Mouse (Mus musculus) kidney, embryonic 14.5 days (tissue): ENCODE data around the gene Runx2. TPM values are rescaled to one million over a fixed set of nuclear protein-coding genes. Genes with fewer than 3 reads are reported as not detected.

Experiments used
- ATAC-seq: fragments of 200-750 bp; cut with Nextera tagmentation; 2 replicates; pipeline ENCODE4 v1.8.0; 2017; ENCODE audit warnings: moderate number of reproducible peaks, mild to moderate bottlenecking, moderate TSS enrichment, moderate library complexity; ENCODE audit not compliant: low FRiP score, low TSS enrichment
- H3K27ac ChIP-seq: fragments of 300-500 bp; sonication (generic); 2 replicates; pipeline ENCODE4 v1.5.1; 2014; ENCODE audit warnings: low read depth, mild to moderate bottlenecking, low read length, moderate library complexity, mixed read lengths
- H3K27me3 ChIP-seq: fragments of 300-500 bp; sonication (generic); 2 replicates; pipeline ENCODE4 v1.6.1; 2014; ENCODE audit warnings: mild to moderate bottlenecking, low read length; ENCODE audit not compliant: control insufficient read depth, insufficient read depth
- H3K36me3 ChIP-seq: fragments of 300-500 bp; sonication (generic); 2 replicates; pipeline ENCODE4 v1.6.1; 2014; ENCODE audit warnings: low read length, mixed read lengths; ENCODE audit not compliant: control insufficient read depth, insufficient read depth
- H3K4me1 ChIP-seq: fragments of 300-500 bp; sonication (generic); 2 replicates; pipeline ENCODE4 v1.6.1; 2014; ENCODE audit warnings: low read length, mixed read lengths; ENCODE audit not compliant: control insufficient read depth, insufficient read depth
- H3K4me2 ChIP-seq: fragments of 300-500 bp; sonication (generic); replicated peaks from 2 replicates; pipeline ENCODE4 v1.6.1; 2014; ENCODE audit warnings: low read depth, mild to moderate bottlenecking, low read length
- H3K4me3 ChIP-seq: fragments of 300-500 bp; sonication (generic); 2 replicates; pipeline ENCODE4 v1.5.1; 2014; ENCODE audit warnings: mild to moderate bottlenecking, low read length
- H3K9ac ChIP-seq: fragments of 300-500 bp; sonication (generic); 2 replicates; pipeline ENCODE4 v1.6.1; 2014; ENCODE audit warnings: low read depth, mild to moderate bottlenecking, low read length, moderate library complexity
- H3K9me3 ChIP-seq: fragments of 300-500 bp; sonication (generic); 2 replicates; pipeline ENCODE4 v1.6.1; 2016; ENCODE audit warnings: low read length; ENCODE audit not compliant: control insufficient read depth
- WGBS: fragments of 180-500 bp; shearing (Covaris S2); extraction: QIAGEN DNeasy Blood & Tissue Kit; methylation state at CpG from one replicate; pipeline ENCODE4 v1.1.7; 2014; 5-methylcytosine and 5-hydroxymethylcytosine counted together
- polyA plus RNA-seq: library from polyadenylated mRNA; unstranded; fragments of >200 nt; fragmentation: Nextera tagmentation; extraction: Ambion mirVana; gene quantifications from 2 replicates; pipeline ENCODE4 v1.2.1, GENCODE M21; 2014

The Runx2 gene
- polyA plus RNA-seq, 1 experiment from 2014 or later = 2.4 TPM

- ATAC-seq = no peak
- H3K27me3 ChIP-seq = no peaks in the 10 kb centered on the region
- whole genome bisulfite sequencing = 86% methylated on average over 5 of the region's 5 CpGs
These were observed 147.3 kb downstream of the Runx2 start for GRCm38 (mm10) chr17:44667346-44667745.

GRCm38 (mm10) chr17:44663872-44664271, 150.7 kb downstream of the Runx2 start:
- WGBS = 91% methylated on average over 7 of the region's 7 CpGs
- H3K27ac ChIP-seq = no peak overlapping the region
- no peaks in the 10 kb centered on the region for H3K27me3 ChIP-seq
- H3K9ac ChIP-seq = no peak overlapping the region
- no peak overlapping the region for H3K4me2 ChIP-seq
- H3K4me1 ChIP-seq = no peaks in the 10 kb centered on the region
- no peak overlapping the region for H3K4me3 ChIP-seq
- H3K9me3 ChIP-seq = no peaks in the 10 kb centered on the region
- no peak for ATAC-seq
- no peaks in the 10 kb centered on the region for H3K36me3 ChIP-seq

More at GRCm38 (mm10) chr17:44667346-44667745, 147.3 kb downstream of the Runx2 start:
- Histone ChIP-seq H3K4me1 (no peaks in the 10 kb centered on the region), H3K4me3 (no peak overlapping the region), H3K9me3 (no peaks in the 10 kb centered on the region), H3K9ac (no peak overlapping the region), H3K4me2 (no peak overlapping the region), H3K27ac (no peak overlapping the region), H3K36me3 (no peaks in the 10 kb centered on the region)

GRCm38 (mm10) chr17:44663208-44663607, 151.4 kb downstream of the Runx2 start:
- Histone ChIP-seq H3K4me1 (no peaks in the 10 kb centered on the region), H3K36me3 (no peaks in the 10 kb centered on the region), H3K27ac (no peak overlapping the region), H3K27me3 (no peaks in the 10 kb centered on the region), H3K9ac (no peak overlapping the region), H3K9me3 (no peaks in the 10 kb centered on the region), H3K4me3 (no peak overlapping the region), H3K4me2 (no peak overlapping the region)
- ATAC-seq = no peak
- WGBS = 79% methylated on average over 1 of the region's 1 CpGs

- Histone ChIP-seq H3K4me1 (no peaks in the 10 kb centered on the region), H3K27me3 (no peaks in the 10 kb centered on the region), H3K36me3 (no peaks in the 10 kb centered on the region), H3K9ac (no peak overlapping the region), H3K4me3 (no peak overlapping the region), H3K27ac (no peak overlapping the region), H3K9me3 (no peaks in the 10 kb centered on the region), H3K4me2 (no peak overlapping the region)
- WGBS = 93% methylated on average over 6 of the region's 6 CpGs
- no peak for ATAC-seq
These were observed 152.4 kb downstream of the Runx2 start for GRCm38 (mm10) chr17:44662080-44662706.

- WGBS = 73% methylated on average over 7 of the region's 7 CpGs
- Histone ChIP-seq H3K4me3 (no peak overlapping the region), H3K9ac (no peak overlapping the region), H3K36me3 (no peaks in the 10 kb centered on the region), H3K27me3 (no peaks in the 10 kb centered on the region), H3K4me1 (no peaks in the 10 kb centered on the region), H3K4me2 (no peak overlapping the region), H3K9me3 (no peaks in the 10 kb centered on the region), H3K27ac (no peak overlapping the region)
- no peak for ATAC-seq
These were observed 154.3 kb downstream of the Runx2 start for GRCm38 (mm10) chr17:44660121-44660806.

GRCm38 (mm10) chr17:44654503-44654902, 160.1 kb downstream of the Runx2 start:
- no peaks in the 10 kb centered on the region for H3K36me3 ChIP-seq
- no peak overlapping the region for H3K4me3 ChIP-seq
- no peak overlapping the region for H3K27ac ChIP-seq
- 71% methylated on average over 4 of the region's 4 CpGs for WGBS
- H3K27me3 ChIP-seq = no peaks in the 10 kb centered on the region
- H3K4me2 ChIP-seq = no peak overlapping the region
- ATAC-seq = no peak
- H3K9ac ChIP-seq = no peak overlapping the region
- H3K4me1 ChIP-seq = no peaks in the 10 kb centered on the region
- H3K9me3 ChIP-seq = no peaks in the 10 kb centered on the region

GRCm38 (mm10) chr17:44653081-44653480, 161.5 kb downstream of the Runx2 start:
- no peaks in the 10 kb centered on the region for H3K4me1 ChIP-seq
- WGBS = 96% methylated on average over 3 of the region's 3 CpGs

GRCm38 (mm10) chr17:44652054-44652453, 162.5 kb downstream of the Runx2 start:
- H3K4me3 ChIP-seq = no peak overlapping the region
- no peak overlapping the region for H3K4me2 ChIP-seq
- no peaks in the 10 kb centered on the region for H3K27me3 ChIP-seq
- H3K36me3 ChIP-seq = no peaks in the 10 kb centered on the region
- WGBS = 83% methylated on average over 7 of the region's 7 CpGs
- no peaks in the 10 kb centered on the region for H3K4me1 ChIP-seq
- H3K27ac ChIP-seq = no peak overlapping the region
- ATAC-seq = no peak
- no peak overlapping the region for H3K9ac ChIP-seq
- no peaks in the 10 kb centered on the region for H3K9me3 ChIP-seq

More at GRCm38 (mm10) chr17:44653081-44653480, 161.5 kb downstream of the Runx2 start:
- H3K9ac ChIP-seq = no peak overlapping the region
- no peak overlapping the region for H3K4me3 ChIP-seq
- ATAC-seq = no peak
- H3K27me3 ChIP-seq = no peaks in the 10 kb centered on the region
- no peak overlapping the region for H3K4me2 ChIP-seq
- no peak overlapping the region for H3K27ac ChIP-seq
- H3K9me3 ChIP-seq = no peaks in the 10 kb centered on the region
- H3K36me3 ChIP-seq = no peaks in the 10 kb centered on the region

- H3K4me2 ChIP-seq = no peak overlapping the region
- H3K36me3 ChIP-seq = no peaks in the 10 kb centered on the region
- no peak for ATAC-seq
- H3K27ac ChIP-seq = no peak overlapping the region
- H3K9me3 ChIP-seq = no peaks in the 10 kb centered on the region
- no peaks in the 10 kb centered on the region for H3K4me1 ChIP-seq
- no peak overlapping the region for H3K9ac ChIP-seq
- no peak overlapping the region for H3K4me3 ChIP-seq
- no peaks in the 10 kb centered on the region for H3K27me3 ChIP-seq
- WGBS = 87% methylated on average over 8 of the region's 8 CpGs
These were observed 163.0 kb downstream of the Runx2 start for GRCm38 (mm10) chr17:44651613-44652012.
